Mouse (Mus musculus) CH12F3 (cell line): ENCODE measurements around the gene Sprr2d.

Experiments
- in situ Hi-C: fragments of 300-500 bp; cut with MboI; formaldehyde crosslinking; loops from 2 replicates; pipeline ENCODE4 v1.14.3; 2020; ENCODE audit warnings: low sequenced_read_pairs

Gene Sprr2d

DNA sequence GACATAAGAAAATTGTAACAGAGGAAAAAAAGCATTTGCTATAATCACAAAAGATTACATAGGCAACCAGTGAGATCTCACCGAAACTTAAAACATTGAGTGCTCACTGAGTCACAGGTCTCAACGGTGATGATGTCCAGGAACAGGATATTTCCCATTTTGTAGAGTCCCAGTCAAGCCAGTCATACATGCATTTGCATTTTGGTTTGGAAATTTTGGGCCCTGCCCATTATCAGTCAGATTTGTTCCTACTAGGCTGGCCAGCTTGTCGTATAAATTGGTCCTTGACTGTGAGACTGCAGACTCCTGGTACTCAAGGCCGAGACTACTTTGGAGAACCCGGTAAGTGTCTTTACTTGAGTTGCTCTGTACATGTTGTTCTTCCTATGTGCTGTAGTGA, at the start of gene Sprr2d:
Gene Sprr2d (plus strand): TSS at position 301 of the 400 bp plus-strand sequence.
- in situ Hi-C loops = no loop called here

DNA sequence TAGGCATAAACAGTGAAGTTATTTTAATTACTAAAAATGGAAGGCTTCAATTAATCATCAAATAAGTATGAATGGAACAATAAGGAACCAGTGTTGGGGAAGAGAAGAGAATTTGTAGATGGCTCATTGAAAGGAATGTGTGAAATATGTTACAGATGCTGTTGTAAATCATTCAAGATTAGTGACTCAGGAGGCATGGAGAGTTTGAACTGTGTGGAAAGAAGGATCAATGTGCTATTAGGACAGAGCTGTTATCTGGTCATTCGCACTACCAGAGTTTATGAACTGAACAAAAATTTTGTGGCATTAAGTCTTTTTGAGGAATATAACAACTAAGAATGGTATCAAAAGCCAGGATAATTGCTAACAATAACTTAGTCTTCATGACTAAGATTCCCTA, 31.5 kb upstream of the Sprr2d start:
- in situ Hi-C loops = no loop called here

- in situ Hi-C loops = no loop called here
Observed at GRCm38 (mm10) chr3:92316320-92316719, 22.6 kb upstream of the Sprr2d start, which contains the start of gene Sprr2b. Gene Sprr2b (plus strand): TSS chr3:92316620.

DNA sequence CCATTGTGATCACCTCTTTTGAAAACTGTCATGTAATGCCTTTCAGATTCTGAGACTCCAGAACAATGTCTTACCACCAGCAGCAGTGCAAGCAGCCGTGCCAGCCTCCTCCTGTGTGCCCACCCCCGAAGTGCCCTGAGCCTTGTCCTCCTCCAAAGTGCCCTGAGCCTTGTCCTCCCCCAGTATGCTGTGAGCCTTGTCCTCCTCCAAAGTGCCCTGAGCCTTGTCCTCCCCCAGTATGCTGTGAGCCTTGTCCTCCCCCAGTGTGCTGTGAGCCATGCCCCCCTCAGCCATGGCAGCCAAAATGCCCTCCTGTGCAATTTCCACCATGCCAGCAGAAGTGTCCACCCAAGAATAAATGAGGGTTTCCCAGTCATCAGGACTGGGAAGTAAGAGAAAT, 21.6 kb upstream of the Sprr2d start:
- in situ Hi-C loops = no loop called here

GRCm38 (mm10) chr3:92336278-92336677, 2.7 kb upstream of the Sprr2d start:
- in situ Hi-C loops = no loop called here

GRCm38 (mm10) chr3:92351843-92352242, 12.9 kb downstream of the Sprr2d start, which contains the start of gene Sprr2e:
Gene Sprr2e (plus strand): TSS chr3:92352143.
- in situ Hi-C loops = no loop called here

DNA sequence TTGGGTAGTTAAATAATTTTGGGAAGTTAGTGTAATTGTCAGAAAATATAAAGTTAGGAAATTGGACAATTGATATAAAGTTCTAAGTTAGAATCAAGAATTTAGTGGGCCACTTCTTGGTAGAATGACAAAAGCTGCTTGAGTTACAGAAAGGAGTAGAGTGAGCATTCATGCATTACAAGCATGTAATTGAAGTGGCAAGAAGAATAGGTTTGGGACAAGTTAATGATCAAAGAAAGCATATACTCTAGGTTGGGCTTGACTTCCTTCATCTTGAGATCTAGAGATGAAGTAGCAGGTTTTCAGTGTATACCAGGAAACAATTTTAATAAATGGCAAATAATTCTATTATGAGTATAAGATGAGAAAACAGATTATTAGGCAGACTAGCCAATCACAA, 22.7 kb downstream of the Sprr2d start:
- in situ Hi-C loops = no loop called here

DNA sequence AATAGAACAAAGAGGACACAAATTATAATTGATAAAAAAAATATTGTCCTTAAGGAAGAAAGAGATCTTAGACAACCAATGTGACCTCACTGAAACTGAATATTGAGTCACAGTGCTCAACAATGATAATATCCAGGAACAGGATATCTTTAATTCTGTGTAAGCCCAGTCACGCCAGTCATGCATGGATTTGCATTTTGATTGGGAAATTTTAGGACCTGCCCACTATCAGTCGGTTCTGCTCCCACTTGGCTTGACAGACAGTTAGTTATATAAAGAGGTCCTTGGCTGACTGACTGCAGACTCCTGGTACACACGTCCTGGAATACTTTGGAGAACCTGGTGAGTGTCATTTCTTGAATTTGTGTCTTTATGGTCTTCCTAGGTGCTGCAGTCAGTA, 25.9 kb downstream of the Sprr2d start, which contains the start of gene Sprr2f:
Gene Sprr2f (plus strand): TSS at position 301 of the 400 bp plus-strand sequence.
- in situ Hi-C loops = no loop called here

- in situ Hi-C loops = no loop called here
Observed at GRCm38 (mm10) chr3:92373613-92374012, 34.7 kb downstream of the Sprr2d start.

GRCm38 (mm10) chr3:92385385-92385784, 46.4 kb downstream of the Sprr2d start, which contains the start of gene Sprr2h:
Gene Sprr2h (plus strand): TSS chr3:92385685.
- in situ Hi-C loops = no loop called here
